Mouse (Mus musculus) liver, adult 2 months (tissue): ENCODE data around the gene Vstm2l. TPM values are rescaled to one million over a fixed set of nuclear protein-coding genes. Genes with fewer than 3 reads are reported as not detected.

ENCODE experiments used
- DNase-seq: peaks from one replicate; pipeline ENCODE4 v3.0.0-alpha.2; 2011; ENCODE audit warnings: low read depth, low spot score; ENCODE audit errors: extremely low read depth
- H3K27ac ChIP-seq: fragments of 200-500 bp; replicated peaks from 2 replicates; pipeline ENCODE4 v1.5.1; 2012; ENCODE audit warnings: low read depth, mild to moderate bottlenecking, control low read depth, inconsistent platforms, low read length; ENCODE audit not compliant: insufficient read depth
- H3K27me3 ChIP-seq: fragments of 200-500 bp; 2 replicates; pipeline ENCODE4 v1.6.1; 2012; ENCODE audit warnings: mild to moderate bottlenecking, moderate library complexity, low read length, inconsistent platforms; ENCODE audit not compliant: control insufficient read depth, insufficient read depth
- H3K36me3 ChIP-seq: fragments of 200-500 bp; 2 replicates; pipeline ENCODE4 v1.6.1; 2012; ENCODE audit warnings: low read length, inconsistent platforms; ENCODE audit not compliant: control insufficient read depth, insufficient read depth
- H3K4me1 ChIP-seq: fragments of 200-500 bp; 2 replicates; pipeline ENCODE4 v1.6.1; 2011; ENCODE audit warnings: low read length; ENCODE audit not compliant: control insufficient read depth, insufficient read depth
- H3K4me3 ChIP-seq: fragments of 200-500 bp; 2 replicates; pipeline ENCODE4 v1.5.1; 2011; ENCODE audit warnings: low read depth, mild to moderate bottlenecking, control low read depth, low read length, moderate library complexity; ENCODE audit not compliant: insufficient read depth
- H3K79me2 ChIP-seq: fragments of 200-500 bp; 2 replicates; pipeline ENCODE4 v1.6.1; 2012; ENCODE audit warnings: inconsistent platforms, mild to moderate bottlenecking, low read length, moderate library complexity; ENCODE audit not compliant: control insufficient read depth, insufficient read depth
- H3K9ac ChIP-seq: fragments of 200-500 bp; 2 replicates; pipeline ENCODE4 v1.6.1; 2012; ENCODE audit warnings: low read depth, mild to moderate bottlenecking, control low read depth, inconsistent platforms, low read length
- CTCF ChIP-seq: fragments of 200-500 bp; IDR thresholded peaks from 2 replicates; pipeline ENCODE4 v1.5.1; 2011; ENCODE audit warnings: low read depth, low read length, control low read depth
- POLR2A ChIP-seq: fragments of 200-500 bp; IDR thresholded peaks from 2 replicates; pipeline ENCODE4 v1.6.1; 2011; ENCODE audit warnings: low read length, control low read depth; ENCODE audit not compliant: insufficient read depth; ENCODE audit errors: extremely low read depth
- WGBS: fragments of 180-500 bp; shearing (Covaris S2); methylation state at CpG from one replicate; pipeline ENCODE4 v1.1.7; 2018; 5-methylcytosine and 5-hydroxymethylcytosine counted together
- polyA plus RNA-seq: library from polyadenylated mRNA; depleted of rRNA; stranded (reverse); fragments of >200 nt; gene quantifications from 2 replicates; pipeline ENCODE4 v1.2.3, GENCODE M21; 2012; rRNA removed
- total RNA-seq: library from RNA; depleted of rRNA; stranded (reverse); fragments of >200 nt; gene quantifications from 2 replicates; pipeline ENCODE4 v1.2.3, GENCODE M21; 2014; rRNA removed

The Vstm2l gene
- total RNA-seq (not detected in 2 replicates), polyA plus RNA-seq (not detected in 2 replicates)

DNA sequence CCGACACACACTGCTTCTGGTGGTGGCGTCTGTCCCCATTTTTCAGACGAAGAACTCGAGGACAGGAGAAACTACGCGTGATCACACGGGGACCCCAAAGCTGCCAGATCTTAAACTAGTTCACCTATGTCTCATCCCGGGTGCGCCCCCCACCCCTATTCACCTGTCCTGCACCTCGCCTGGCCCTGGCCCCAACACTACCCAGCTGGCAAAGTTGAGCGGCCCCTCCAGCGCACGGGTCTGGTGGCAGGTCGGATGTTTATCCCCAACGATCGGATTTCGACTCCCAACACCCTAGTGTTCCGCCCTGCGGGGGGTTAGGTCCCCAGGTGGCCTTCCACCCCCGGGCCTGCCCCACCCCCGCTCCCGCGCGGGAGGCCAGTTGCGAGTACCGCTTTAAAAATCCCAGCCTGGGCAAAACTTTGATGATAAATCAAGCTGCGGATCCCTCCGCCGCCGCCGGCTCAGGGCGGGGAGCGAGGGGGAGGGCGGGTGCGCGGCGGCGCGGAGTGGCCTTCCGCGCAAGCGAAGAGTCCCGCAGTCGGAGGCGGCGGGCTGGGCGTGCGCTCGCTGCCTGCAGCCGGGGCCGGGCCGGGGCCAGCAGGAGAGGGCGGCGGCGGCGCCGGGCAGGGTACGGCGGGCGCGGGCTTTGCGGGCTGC lies at the start of gene Vstm2l:
Gene Vstm2l (plus strand): TSS at position 549 of the 660 bp plus-strand sequence.
- Histone ChIP-seq H3K36me3 (no peaks in the 10 kb centered on the region), H3K4me3 (no peak within 1 kb of the TSS), H3K27ac (no peak within 1 kb of the TSS), H3K27me3 (peaks cover 12% of the 10 kb centered on the region), H3K4me1 (no peaks in the 10 kb centered on the region), H3K79me2 (no peaks in the 10 kb centered on the region), H3K9ac (no peak within 1 kb of the TSS)
- 6% methylated on average over 61 of the region's 62 CpGs for WGBS
- no peak for DNase-seq
- TF ChIP-seq CTCF (no peak), POLR2A (no peak)

DNA sequence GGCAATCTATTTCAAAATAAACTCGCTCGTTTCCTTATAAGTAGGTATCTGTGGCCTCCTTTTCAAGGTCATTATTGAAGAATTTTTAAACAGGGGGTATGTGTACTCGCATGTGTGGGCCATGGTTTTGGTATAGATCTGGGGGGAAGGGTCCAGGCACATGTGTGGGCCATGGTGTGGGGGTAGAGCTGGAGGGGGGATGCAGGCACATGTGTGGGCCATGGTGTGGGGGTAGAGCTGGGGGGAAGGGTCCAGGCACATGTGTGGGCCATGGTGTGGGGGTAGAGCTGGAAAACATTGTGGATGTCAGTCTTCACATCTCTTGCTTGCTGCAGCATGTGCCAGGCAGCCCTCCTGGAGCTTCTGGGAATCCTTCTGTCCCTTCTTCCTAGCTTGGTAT lies 47.3 kb upstream of the Vstm2l start:
- WGBS: 82% methylated on average over 3 of the region's 3 CpGs
- H3K27ac ChIP-seq: no peak overlapping the region
- no peaks in the 10 kb centered on the region for H3K79me2 ChIP-seq
- no peaks in the 10 kb centered on the region for H3K4me1 ChIP-seq
- DNase-seq: no peak
- H3K9ac ChIP-seq: no peak overlapping the region
- no peaks in the 10 kb centered on the region for H3K36me3 ChIP-seq
- no peak overlapping the region for H3K4me3 ChIP-seq
- no peaks in the 10 kb centered on the region for H3K27me3 ChIP-seq
- TF ChIP-seq POLR2A: no peak
- no peak for TF ChIP-seq CTCF

GRCm38 (mm10) chr2:157870247-157870646 lies 44.2 kb upstream of the Vstm2l start:
- Histone ChIP-seq H3K9ac (no peak overlapping the region), H3K4me1 (peaks cover 7% of the 10 kb centered on the region), H3K27me3 (no peaks in the 10 kb centered on the region), H3K36me3 (no peaks in the 10 kb centered on the region), H3K27ac (no peak overlapping the region), H3K4me3 (no peak overlapping the region), H3K79me2 (no peaks in the 10 kb centered on the region)
- peak; percentile 68 for DNase-seq
- 68% methylated on average over 6 of the region's 6 CpGs for WGBS
- TF ChIP-seq CTCF (no peak), POLR2A (no peak)

DNA sequence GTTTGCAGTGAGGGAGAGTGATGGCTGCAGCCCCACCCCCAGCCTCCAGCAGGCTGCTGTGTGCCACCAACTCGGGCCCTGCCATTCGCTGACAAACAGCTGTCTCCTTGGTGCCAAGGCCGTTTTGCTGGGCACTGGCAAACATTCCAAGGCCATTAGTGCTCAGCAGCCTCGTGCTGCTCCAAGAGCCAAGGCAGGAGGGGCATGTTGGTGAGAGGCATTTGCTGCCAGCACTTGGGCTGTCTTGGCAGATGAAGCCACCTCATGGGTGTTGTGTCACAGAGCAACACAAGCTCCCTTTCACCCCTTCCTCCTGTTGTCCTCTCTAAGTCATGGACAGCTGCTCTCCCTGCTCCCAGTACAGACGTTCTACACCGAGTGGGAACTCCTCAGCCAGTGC lies 41.2 kb upstream of the Vstm2l start:
- H3K4me3 ChIP-seq: no peak overlapping the region
- H3K36me3 ChIP-seq: no peaks in the 10 kb centered on the region
- H3K9ac ChIP-seq: no peak overlapping the region
- peak; percentile 96 for DNase-seq
- no peaks in the 10 kb centered on the region for H3K79me2 ChIP-seq
- H3K27me3 ChIP-seq: no peaks in the 10 kb centered on the region
- H3K27ac ChIP-seq: no peak overlapping the region
- H3K4me1 ChIP-seq: peaks cover 14% of the 10 kb centered on the region
- TF ChIP-seq CTCF (no peak), POLR2A (no peak)
- 23% methylated on average over 6 of the region's 6 CpGs for WGBS

- H3K36me3 ChIP-seq: no peaks in the 10 kb centered on the region
- H3K79me2 ChIP-seq: no peaks in the 10 kb centered on the region
- peaks cover 14% of the 10 kb centered on the region for H3K4me1 ChIP-seq
- DNase-seq: peak; percentile 70
- no peak for TF ChIP-seq CTCF
- no peak for TF ChIP-seq POLR2A
- no peak overlapping the region for H3K9ac ChIP-seq
- H3K4me3 ChIP-seq: no peak overlapping the region
- WGBS: 19% methylated on average over 1 of the region's 1 CpGs
- no peaks in the 10 kb centered on the region for H3K27me3 ChIP-seq
- H3K27ac ChIP-seq: no peak overlapping the region
These were observed 40.8 kb upstream of the Vstm2l start for GRCm38 (mm10) chr2:157873691-157874090.

GRCm38 (mm10) chr2:157875111-157875510 lies 39.3 kb upstream of the Vstm2l start:
- Histone ChIP-seq H3K27ac (no peak overlapping the region), H3K9ac (no peak overlapping the region), H3K79me2 (no peaks in the 10 kb centered on the region), H3K4me3 (no peak overlapping the region), H3K36me3 (no peaks in the 10 kb centered on the region), H3K27me3 (no peaks in the 10 kb centered on the region), H3K4me1 (peaks cover 14% of the 10 kb centered on the region)
- DNase-seq: peak; percentile 83
- TF ChIP-seq CTCF: no peak
- TF ChIP-seq POLR2A: no peak
- 50% methylated on average over 8 of the region's 8 CpGs for WGBS
